Comparison of ENCODE assay signal across 24 mouse cellular contexts in genomic region chr10:99037185-99038065, GRCm38 (mm10).
A peak's percentile ranks its signal among the peaks of the same experiment; 100 is the strongest.
DNase-seq lines count a peak whose midpoint lies in the region; ATAC-seq and TF ChIP-seq lines count a peak whose summit lies in the region.
"Had no signal": no experiment of that assay in that cellular context is flagged by ENCODE, and none has a peak within 500 bp of the region (broad histone marks: within the 10 kb centered on the region; RNA-seq: fewer than 3 reads in every experiment).

No protein-coding gene starts in this region.

- no peak overlapping the region for H3K4me3 ChIP-seq in lung, embryonic 14.5 days (ENCODE audit: low read depth, low read length)
- no peak overlapping the region for H3K4me3 ChIP-seq in lung, adult 2 months (replicated peaks; ENCODE audit: extremely low read depth, low read depth, low read length)
- H3K4me3 ChIP-seq in kidney, embryonic 14.5 days (ENCODE audit: low read length): no peak overlapping the region
- H3K4me3 ChIP-seq in forebrain, postnatal 0 days (ENCODE audit: low read depth, low read length): no peak overlapping the region
- H3K4me3 ChIP-seq: embryonic facial prominence, embryonic 12.5 days; erythroblast, embryonic 14.5 days; forebrain, embryonic 13.5 days; heart, embryonic 15.5 days; hindbrain, embryonic 15.5 days; intestine, embryonic 15.5 days; left cerebral cortex, adult 2 months; limb, embryonic 12.5 days; neural tube, embryonic 15.5 days had no signal

- H3K4me1 ChIP-seq in lung, embryonic 14.5 days (ENCODE audit: insufficient read depth): peaks cover 12% of the 10 kb centered on the region; the same call in 1 of the 2 replicates
- 0 out of 2 replicates have a peak, but pooled peaks cover 2% of the 10 kb centered on the region for H3K4me1 ChIP-seq in lung, adult 2 months (ENCODE audit: control insufficient read depth, insufficient read depth, low read length)
- H3K4me1 ChIP-seq in kidney, embryonic 14.5 days (ENCODE audit: control insufficient read depth, insufficient read depth, low read length): 0 out of 2 replicates have a peak, but pooled peaks cover 6% of the 10 kb centered on the region
- H3K4me1 ChIP-seq in forebrain, postnatal 0 days (ENCODE audit: insufficient read depth): no peaks in the 10 kb centered on the region
- H3K4me1 ChIP-seq: forebrain, embryonic 13.5 days; heart, embryonic 15.5 days; hindbrain, embryonic 15.5 days; intestine, embryonic 15.5 days; neural tube, embryonic 15.5 days had no signal

- TF ChIP-seq POLR2A in lung, adult 2 months (IDR thresholded peaks at IDR 0.05; ENCODE audit: borderline replicate concordance, extremely low read depth, low read depth, low read length): no peak

- H3K27me3 ChIP-seq in lung, embryonic 14.5 days (ENCODE audit: insufficient read depth, low read length): no peaks in the 10 kb centered on the region
- H3K27me3 ChIP-seq in kidney, embryonic 14.5 days (ENCODE audit: control insufficient read depth, insufficient read depth, low read length): no peaks in the 10 kb centered on the region
- H3K27me3 ChIP-seq in forebrain, postnatal 0 days (ENCODE audit: insufficient read depth, low read length): no peaks in the 10 kb centered on the region
- H3K27me3 ChIP-seq: embryonic facial prominence, embryonic 12.5 days; forebrain, embryonic 13.5 days; heart, embryonic 15.5 days; hindbrain, embryonic 15.5 days; intestine, embryonic 15.5 days; limb, embryonic 12.5 days; neural tube, embryonic 15.5 days had no signal

- no peaks in the 10 kb centered on the region for H3K9me3 ChIP-seq in lung, embryonic 14.5 days (ENCODE audit: low read depth, low read length)
- H3K9me3 ChIP-seq in kidney, embryonic 14.5 days (ENCODE audit: control insufficient read depth, low read length): no peaks in the 10 kb centered on the region
- no peaks in the 10 kb centered on the region for H3K9me3 ChIP-seq in forebrain, postnatal 0 days (ENCODE audit: low read length)
- H3K9me3 ChIP-seq: embryonic facial prominence, embryonic 12.5 days; forebrain, embryonic 13.5 days; heart, embryonic 15.5 days; hindbrain, embryonic 15.5 days; intestine, embryonic 15.5 days; limb, embryonic 12.5 days; neural tube, embryonic 15.5 days had no signal

- peak; percentile 86 for DNase-seq in lung, embryonic 14.5 days
- no peak for DNase-seq in lung, adult 2 months
- DNase-seq in kidney, postnatal 4 days: peak; percentile 12 to 26
- DNase-seq in lung, postnatal 36 days: peak; percentile 68
- no peak for DNase-seq in forebrain, postnatal 0 days
- DNase-seq in cerebellum, postnatal 36 days: no peak
- no peak for DNase-seq in right cerebral cortex, adult 18-20 months
- DNase-seq: adrenal gland, adult 2 months; cerebellum, adult 9-10 months; gastrocnemius, postnatal 14 days; heart, postnatal 4 days; thymus, postnatal 25 days had no signal

- H3K36me3 ChIP-seq in lung, embryonic 14.5 days (ENCODE audit: insufficient read depth): no peaks in the 10 kb centered on the region
- H3K36me3 ChIP-seq in kidney, embryonic 14.5 days (ENCODE audit: control insufficient read depth, insufficient read depth, low read length): no peaks in the 10 kb centered on the region
- no peaks in the 10 kb centered on the region for H3K36me3 ChIP-seq in forebrain, postnatal 0 days (ENCODE audit: insufficient read depth)
- H3K36me3 ChIP-seq: embryonic facial prominence, embryonic 12.5 days; heart, embryonic 15.5 days; hindbrain, embryonic 15.5 days; intestine, embryonic 15.5 days; limb, embryonic 12.5 days; neural tube, embryonic 15.5 days had no signal

- ATAC-seq in lung, embryonic 14.5 days (ENCODE audit: insufficient read depth): peak; percentile 92
- ATAC-seq in kidney, embryonic 14.5 days (ENCODE audit: low FRiP score, low TSS enrichment): no peak
- no peak for ATAC-seq in forebrain, postnatal 0 days
- ATAC-seq: forebrain, embryonic 13.5 days; intestine, embryonic 15.5 days; midbrain, embryonic 16.5 days had no signal

- no peak overlapping the region for H3K9ac ChIP-seq in lung, embryonic 14.5 days
- no peak overlapping the region for H3K9ac ChIP-seq in kidney, embryonic 14.5 days (ENCODE audit: low read depth, low read length)
- H3K9ac ChIP-seq in forebrain, postnatal 0 days: no peak overlapping the region
- H3K9ac ChIP-seq: embryonic facial prominence, embryonic 12.5 days; forebrain, embryonic 13.5 days; heart, embryonic 15.5 days; hindbrain, embryonic 15.5 days; intestine, embryonic 15.5 days; limb, embryonic 12.5 days; liver, embryonic 14.5 days; neural tube, embryonic 15.5 days had no signal

- TF ChIP-seq CTCF in lung, embryonic 14.5 days (IDR thresholded peaks at IDR 0.05; ENCODE audit: low read depth): no peak
- TF ChIP-seq CTCF in lung, adult 2 months (IDR thresholded peaks at IDR 0.05; ENCODE audit: insufficient read depth, low read length): no peak
- TF ChIP-seq CTCF in forebrain, postnatal 0 days (IDR thresholded peaks at IDR 0.05; ENCODE audit: low read depth): no peak

- H3K27ac ChIP-seq in lung, embryonic 14.5 days (ENCODE audit: low read depth): peak overlapping the region; percentile 78
- 0 out of 2 replicates have a peak overlapping the region, but pooled peaks have one; percentile 24 for H3K27ac ChIP-seq in kidney, embryonic 14.5 days (ENCODE audit: low read depth, low read length)
- no peak overlapping the region for H3K27ac ChIP-seq in forebrain, postnatal 0 days (ENCODE audit: low read depth, low read length)
- H3K27ac ChIP-seq: embryonic facial prominence, embryonic 12.5 days; forebrain, embryonic 13.5 days; heart, embryonic 15.5 days; hindbrain, embryonic 15.5 days; intestine, embryonic 15.5 days; left cerebral cortex, adult 2 months; limb, embryonic 12.5 days; liver, embryonic 14.5 days; neural tube, embryonic 15.5 days had no signal

- H3K4me2 ChIP-seq in lung, embryonic 14.5 days: peak overlapping the region; percentile 42
- no peak overlapping the region for H3K4me2 ChIP-seq in kidney, embryonic 14.5 days (replicated peaks; ENCODE audit: low read depth, low read length)
- H3K4me2 ChIP-seq in forebrain, postnatal 0 days (ENCODE audit: low read depth): no peak overlapping the region
- H3K4me2 ChIP-seq: embryonic facial prominence, embryonic 12.5 days; forebrain, embryonic 13.5 days; heart, embryonic 15.5 days; hindbrain, embryonic 15.5 days; intestine, embryonic 15.5 days; limb, embryonic 12.5 days; neural tube, embryonic 15.5 days had no signal

- WGBS in lung, embryonic 14.5 days: 36% methylated on average over 21 of the region's 21 CpGs
- 63% methylated on average over 21 of the region's 21 CpGs for WGBS in lung, adult 2 months
- WGBS in kidney, embryonic 14.5 days: 74% methylated on average over 21 of the region's 21 CpGs
- 88% methylated on average over 21 of the region's 21 CpGs for WGBS in forebrain, postnatal 0 days

Comparison
In these comparisons a context has a peak if more than half of its experiments do, and no peak if none do; other contexts are left out.
1. DNase-seq: peak in lung, embryonic 14.5 days (single experiment), kidney, postnatal 4 days (2 of 2) and lung, postnatal 36 days (single experiment); none in lung, adult 2 months (single experiment), forebrain, postnatal 0 days (single experiment), cerebellum, postnatal 36 days (0 of 2) and right cerebral cortex, adult 18-20 months (single experiment).